Mouse (Mus musculus) midbrain, embryonic 11.5 days (tissue): ENCODE results near the gene Trappc10. TPM values are rescaled to one million over a fixed set of nuclear protein-coding genes. Genes with fewer than 3 reads are reported as not detected.

Experiments
- ATAC-seq: fragments of 200-750 bp; cut with Nextera tagmentation; 2 replicates; pipeline ENCODE4 v1.8.0; 2017; ENCODE audit warnings: moderate TSS enrichment, moderate library complexity; ENCODE audit not compliant: low FRiP score
- DNase-seq: peaks from one replicate; pipeline ENCODE4 v3.0.0; 2015; ENCODE audit warnings: low spot score; ENCODE audit errors: missing footprints
- H3K27ac ChIP-seq: fragments of 300-500 bp; sonication (generic); 2 replicates; pipeline ENCODE4 v1.5.1; 2014; ENCODE audit warnings: low read depth, low read length
- H3K27me3 ChIP-seq: fragments of 300-500 bp; sonication (generic); 2 replicates; pipeline ENCODE4 v1.6.1; 2014; ENCODE audit warnings: mild to moderate bottlenecking, low read length, moderate library complexity, mixed read lengths; ENCODE audit not compliant: control insufficient read depth, insufficient read depth
- H3K36me3 ChIP-seq: fragments of 300-500 bp; sonication (generic); 2 replicates; pipeline ENCODE4 v1.6.1; 2014; ENCODE audit warnings: mild to moderate bottlenecking, low read length, moderate library complexity, mixed read lengths; ENCODE audit not compliant: control insufficient read depth, insufficient read depth
- H3K4me1 ChIP-seq: fragments of 300-500 bp; sonication (generic); 2 replicates; pipeline ENCODE4 v1.6.1; 2014; ENCODE audit warnings: low read length; ENCODE audit not compliant: control insufficient read depth, insufficient read depth
- H3K4me2 ChIP-seq: fragments of 300-500 bp; sonication (generic); 2 replicates; pipeline ENCODE4 v1.6.1; 2014; ENCODE audit warnings: mild to moderate bottlenecking, moderate library complexity
- H3K4me3 ChIP-seq: fragments of 300-500 bp; sonication (generic); 2 replicates; pipeline ENCODE4 v1.5.1; 2014; ENCODE audit warnings: low read depth, low read length
- H3K9ac ChIP-seq: fragments of 300-500 bp; sonication (generic); 2 replicates; pipeline ENCODE4 v1.6.1; 2014; ENCODE audit warnings: low read length
- H3K9me3 ChIP-seq: fragments of 300-500 bp; sonication (generic); 2 replicates; pipeline ENCODE4 v1.6.1; 2016; ENCODE audit warnings: low read length; ENCODE audit not compliant: control insufficient read depth
- WGBS: fragments of 180-500 bp; shearing (Covaris S2); extraction: QIAGEN DNeasy Blood & Tissue Kit; methylation state at CpG from one replicate; pipeline ENCODE4 v1.1.7; 2014; 5-methylcytosine and 5-hydroxymethylcytosine counted together
- polyA plus RNA-seq: library from polyadenylated mRNA; unstranded; fragments of >200 nt; fragmentation: Nextera tagmentation; extraction: Ambion mirVana; gene quantifications from 2 replicates; pipeline ENCODE4 v1.2.1, GENCODE M21; 2014

The Trappc10 gene
- polyA plus RNA-seq, 1 experiment from 2014 or later = 16.7 TPM

- H3K4me2 ChIP-seq = no peak overlapping the region
- DNase-seq (no peak), ATAC-seq (no peak)
- H3K36me3 ChIP-seq = peaks cover 14% of the 10 kb centered on the region; the same call in 1 of the 2 replicates
- no peaks in the 10 kb centered on the region for H3K9me3 ChIP-seq
- H3K27me3 ChIP-seq = no peaks in the 10 kb centered on the region
- H3K4me3 ChIP-seq = no peak overlapping the region
- H3K27ac ChIP-seq = no peak overlapping the region
- no peaks in the 10 kb centered on the region for H3K4me1 ChIP-seq
- WGBS = 90% methylated on average over 6 of the region's 6 CpGs
- H3K9ac ChIP-seq = no peak overlapping the region
Observed at GRCm38 (mm10) chr10:78285409-78285808, 41.0 kb upstream of the Trappc10 start.

DNA sequence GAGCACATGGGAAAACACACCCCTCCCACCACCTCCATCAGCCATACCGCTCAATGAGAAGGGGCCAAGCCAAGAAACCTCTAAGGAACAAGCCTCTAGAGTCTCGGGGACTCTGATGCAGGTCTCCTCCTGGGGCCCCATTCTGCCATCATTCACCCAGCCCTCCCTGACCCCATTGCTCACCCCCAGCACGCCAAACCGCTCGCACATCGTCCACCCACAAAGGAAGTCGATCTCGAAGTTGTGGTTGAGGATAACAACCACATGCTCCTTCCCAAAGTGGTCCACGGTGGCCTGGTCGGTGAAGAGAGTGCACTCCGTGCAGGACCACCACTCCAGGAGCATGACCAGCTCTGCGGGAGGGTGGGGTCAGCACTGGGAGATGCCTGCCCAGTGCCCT lies 40.4 kb upstream of the Trappc10 start:
- Histone ChIP-seq H3K36me3 (peaks cover 14% of the 10 kb centered on the region; the same call in 1 of the 2 replicates), H3K4me1 (no peaks in the 10 kb centered on the region), H3K4me2 (no peak overlapping the region), H3K27me3 (no peaks in the 10 kb centered on the region), H3K9me3 (no peaks in the 10 kb centered on the region), H3K9ac (no peak overlapping the region), H3K4me3 (no peak overlapping the region), H3K27ac (no peak overlapping the region)
- DNase-seq (no peak), ATAC-seq (no peak)
- WGBS = 93% methylated on average over 12 of the region's 12 CpGs

DNA sequence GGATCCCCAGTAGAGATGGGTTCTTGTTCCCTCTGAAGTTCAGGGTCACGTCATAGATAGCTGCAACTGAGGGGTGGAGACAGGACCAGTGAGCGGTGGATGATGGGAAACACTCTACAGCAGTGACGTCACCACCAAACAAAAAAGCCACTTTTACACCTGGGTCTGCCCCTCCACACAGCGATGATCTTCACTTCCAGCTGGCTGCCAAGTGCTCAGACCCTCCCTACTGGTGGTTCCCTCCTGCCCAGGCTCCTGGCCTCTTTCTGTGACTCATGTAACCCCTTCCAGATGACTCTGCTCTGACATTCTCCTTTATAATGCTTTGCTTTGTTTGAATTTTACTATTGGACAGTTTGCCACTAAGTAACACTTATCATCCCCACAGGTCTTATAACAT lies 38.0 kb upstream of the Trappc10 start:
- no peak overlapping the region for H3K4me2 ChIP-seq
- 88% methylated on average over 4 of the region's 4 CpGs for WGBS
- H3K27ac ChIP-seq = no peak overlapping the region
- ATAC-seq (no peak), DNase-seq (no peak)
- peaks cover 16% of the 10 kb centered on the region; the same call in 1 of the 2 replicates for H3K36me3 ChIP-seq
- no peak overlapping the region for H3K4me3 ChIP-seq
- H3K9me3 ChIP-seq = no peaks in the 10 kb centered on the region
- no peaks in the 10 kb centered on the region for H3K27me3 ChIP-seq
- no peaks in the 10 kb centered on the region for H3K4me1 ChIP-seq
- no peak overlapping the region for H3K9ac ChIP-seq

GRCm38 (mm10) chr10:78280486-78280885 lies 36.0 kb upstream of the Trappc10 start:
- WGBS = 91% methylated on average over 9 of the region's 9 CpGs
- Histone ChIP-seq H3K27ac (no peak overlapping the region), H3K4me2 (no peak overlapping the region), H3K4me1 (no peaks in the 10 kb centered on the region), H3K9ac (no peak overlapping the region), H3K27me3 (no peaks in the 10 kb centered on the region), H3K9me3 (no peaks in the 10 kb centered on the region), H3K36me3 (peaks cover 17% of the 10 kb centered on the region; the same call in 1 of the 2 replicates), H3K4me3 (no peak overlapping the region)
- no peak for DNase-seq
- ATAC-seq = no peak

DNA sequence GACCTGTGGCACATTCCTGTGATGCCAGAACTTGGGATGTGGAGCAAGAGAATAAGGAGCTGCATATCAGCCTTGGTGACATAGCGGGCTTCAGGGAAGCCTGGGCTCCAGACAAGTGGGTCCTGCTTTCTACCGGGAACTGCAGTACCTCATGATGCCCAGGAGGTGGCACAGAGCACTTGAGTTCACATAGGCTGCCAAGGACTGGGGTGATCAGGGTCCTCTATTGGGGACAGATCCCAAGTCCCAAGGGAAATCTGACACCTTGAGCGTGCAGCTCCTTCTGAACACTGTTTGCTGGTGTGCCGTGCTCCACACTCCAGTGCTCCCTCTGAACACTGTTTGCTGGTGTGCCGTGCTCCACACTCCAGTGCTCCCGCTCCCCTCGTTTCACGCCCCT lies 34.8 kb upstream of the Trappc10 start:
- Histone ChIP-seq H3K9me3 (no peaks in the 10 kb centered on the region), H3K27ac (no peak overlapping the region), H3K4me3 (no peak overlapping the region), H3K36me3 (peaks cover 15% of the 10 kb centered on the region; the same call in 1 of the 2 replicates), H3K27me3 (no peaks in the 10 kb centered on the region), H3K4me2 (no peak overlapping the region), H3K9ac (no peak overlapping the region), H3K4me1 (no peaks in the 10 kb centered on the region)
- DNase-seq (peak; percentile 93), ATAC-seq (peak; percentile 58)
- 42% methylated on average over 8 of the region's 8 CpGs for WGBS

DNA sequence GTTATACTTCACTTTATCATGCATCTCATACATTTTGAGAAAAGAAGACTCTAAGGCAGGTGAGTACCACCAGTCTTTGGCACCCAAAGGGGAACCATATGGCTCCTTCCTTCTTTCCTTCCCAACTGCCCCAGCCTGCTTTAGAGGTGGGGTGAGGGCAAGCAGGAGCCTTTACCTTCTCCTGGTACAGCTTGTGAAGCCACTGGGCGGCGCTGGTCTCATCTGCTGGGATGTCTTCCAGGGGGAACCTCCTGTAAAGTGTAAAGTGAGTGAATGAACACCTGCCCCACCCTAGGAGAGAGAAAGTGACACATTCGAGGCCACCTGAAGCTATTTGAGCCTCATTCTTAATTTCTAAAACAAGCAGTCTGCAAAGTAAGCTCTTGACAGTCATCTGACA lies 33.4 kb upstream of the Trappc10 start:
- Histone ChIP-seq H3K4me3 (no peak overlapping the region), H3K4me2 (no peak overlapping the region), H3K36me3 (peaks cover 11% of the 10 kb centered on the region; the same call in 1 of the 2 replicates), H3K27ac (no peak overlapping the region), H3K27me3 (no peaks in the 10 kb centered on the region), H3K9ac (no peak overlapping the region), H3K4me1 (no peaks in the 10 kb centered on the region), H3K9me3 (no peaks in the 10 kb centered on the region)
- DNase-seq (no peak), ATAC-seq (no peak)
- WGBS = 78% methylated on average over 3 of the region's 3 CpGs

GRCm38 (mm10) chr10:78276242-78276641 lies 31.8 kb upstream of the Trappc10 start:
- no peak overlapping the region for H3K4me2 ChIP-seq
- WGBS = 98% methylated on average over 4 of the region's 4 CpGs

GRCm38 (mm10) chr10:78272932-78273331 lies 28.5 kb upstream of the Trappc10 start:
- Histone ChIP-seq H3K4me3 (no peak overlapping the region), H3K4me1 (no peaks in the 10 kb centered on the region), H3K9ac (no peak overlapping the region), H3K4me2 (no peak overlapping the region), H3K9me3 (no peaks in the 10 kb centered on the region), H3K27ac (no peak overlapping the region), H3K27me3 (no peaks in the 10 kb centered on the region), H3K36me3 (peaks cover 6% of the 10 kb centered on the region; the same call in 1 of the 2 replicates)
- 27% methylated on average over 8 of the region's 9 CpGs for WGBS
- DNase-seq = no peak
- ATAC-seq = no peak

More at GRCm38 (mm10) chr10:78276242-78276641, 31.8 kb upstream of the Trappc10 start:
- Histone ChIP-seq H3K27ac (no peak overlapping the region), H3K4me3 (no peak overlapping the region), H3K27me3 (no peaks in the 10 kb centered on the region), H3K4me1 (no peaks in the 10 kb centered on the region), H3K36me3 (peaks cover 6% of the 10 kb centered on the region; the same call in 1 of the 2 replicates), H3K9me3 (no peaks in the 10 kb centered on the region), H3K9ac (no peak overlapping the region)
- DNase-seq = no peak
- no peak for ATAC-seq

DNA sequence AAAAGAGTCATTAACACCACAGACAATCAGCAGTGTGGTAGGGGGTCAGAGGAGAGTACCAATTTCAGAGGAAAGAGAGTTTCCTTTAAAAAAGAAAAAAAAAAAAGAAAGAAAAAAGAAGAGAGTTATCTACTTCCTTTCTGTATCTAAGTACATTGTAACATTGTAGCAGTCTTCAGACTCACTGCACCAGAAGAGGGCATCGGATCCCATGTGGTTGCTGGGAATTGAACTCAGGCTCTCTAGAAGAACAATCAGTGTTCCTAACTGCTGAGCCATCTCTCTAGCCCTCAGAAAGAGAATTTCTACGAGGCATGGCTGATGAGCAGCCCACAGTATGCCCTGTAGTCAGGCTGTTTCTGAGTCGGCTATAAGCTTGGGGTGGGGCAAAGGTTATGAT lies 21.4 kb upstream of the Trappc10 start:
- WGBS = 65% methylated on average over 3 of the region's 3 CpGs
- ATAC-seq (no peak), DNase-seq (no peak)
- no peaks in the 10 kb centered on the region for H3K4me1 ChIP-seq
- no peak overlapping the region for H3K4me2 ChIP-seq
- H3K9ac ChIP-seq = no peak overlapping the region
- no peaks in the 10 kb centered on the region for H3K36me3 ChIP-seq
- no peak overlapping the region for H3K4me3 ChIP-seq
- H3K9me3 ChIP-seq = no peaks in the 10 kb centered on the region
- no peaks in the 10 kb centered on the region for H3K27me3 ChIP-seq
- no peak overlapping the region for H3K27ac ChIP-seq
